Mouse (Mus musculus) limb, embryonic 15.5 days (tissue): ENCODE measurements around the gene Cluap1. TPM values are rescaled to one million over a fixed set of nuclear protein-coding genes. Genes with fewer than 3 reads are reported as not detected.

Experiments
- ATAC-seq: fragments of 200-750 bp; cut with Nextera tagmentation; 2 replicates; pipeline ENCODE4 v1.8.0; 2017; ENCODE audit warnings: low read depth, moderate TSS enrichment; ENCODE audit not compliant: insufficient number of reproducible peaks, low FRiP score, low TSS enrichment
- H3K27ac ChIP-seq: fragments of 300-500 bp; sonication (generic); 2 replicates; pipeline ENCODE4 v1.5.1; 2015; ENCODE audit warnings: moderate library complexity, mild to moderate bottlenecking, inconsistent platforms
- H3K27me3 ChIP-seq: fragments of 300-500 bp; sonication (generic); 2 replicates; pipeline ENCODE4 v1.6.1; 2015; ENCODE audit warnings: inconsistent platforms
- H3K36me3 ChIP-seq: fragments of 300-500 bp; sonication (generic); 2 replicates; pipeline ENCODE4 v1.6.1; 2015; ENCODE audit warnings: inconsistent platforms
- H3K4me1 ChIP-seq: fragments of 300-500 bp; sonication (generic); 2 replicates; pipeline ENCODE4 v1.6.1; 2015; ENCODE audit warnings: inconsistent platforms
- H3K4me2 ChIP-seq: fragments of 300-500 bp; sonication (generic); 2 replicates; pipeline ENCODE4 v1.6.1; 2015; ENCODE audit warnings: mild to moderate bottlenecking, inconsistent platforms
- H3K4me3 ChIP-seq: fragments of 300-500 bp; sonication (generic); 2 replicates; pipeline ENCODE4 v1.5.1; 2015; ENCODE audit warnings: mild to moderate bottlenecking, inconsistent platforms
- H3K9ac ChIP-seq: fragments of 300-500 bp; sonication (generic); 2 replicates; pipeline ENCODE4 v1.6.1; 2015; ENCODE audit warnings: inconsistent platforms
- H3K9me3 ChIP-seq: fragments of 300-500 bp; sonication (generic); 2 replicates; pipeline ENCODE4 v1.6.1; 2016; ENCODE audit warnings: inconsistent platforms
- WGBS: fragments of 180-500 bp; shearing (Covaris S2); methylation state at CpG from one replicate; pipeline ENCODE4 v1.1.7; 2015; 5-methylcytosine and 5-hydroxymethylcytosine counted together
- polyA plus RNA-seq: library from polyadenylated mRNA; unstranded; fragments of >200 nt; fragmentation: Nextera tagmentation; extraction: Ambion mirVana; gene quantifications from 2 replicates; pipeline ENCODE4 v1.2.1, GENCODE M21; 2015

Gene Cluap1
- polyA plus RNA-seq: 26.7 and 33.4 TPM in 2 replicates

DNA sequence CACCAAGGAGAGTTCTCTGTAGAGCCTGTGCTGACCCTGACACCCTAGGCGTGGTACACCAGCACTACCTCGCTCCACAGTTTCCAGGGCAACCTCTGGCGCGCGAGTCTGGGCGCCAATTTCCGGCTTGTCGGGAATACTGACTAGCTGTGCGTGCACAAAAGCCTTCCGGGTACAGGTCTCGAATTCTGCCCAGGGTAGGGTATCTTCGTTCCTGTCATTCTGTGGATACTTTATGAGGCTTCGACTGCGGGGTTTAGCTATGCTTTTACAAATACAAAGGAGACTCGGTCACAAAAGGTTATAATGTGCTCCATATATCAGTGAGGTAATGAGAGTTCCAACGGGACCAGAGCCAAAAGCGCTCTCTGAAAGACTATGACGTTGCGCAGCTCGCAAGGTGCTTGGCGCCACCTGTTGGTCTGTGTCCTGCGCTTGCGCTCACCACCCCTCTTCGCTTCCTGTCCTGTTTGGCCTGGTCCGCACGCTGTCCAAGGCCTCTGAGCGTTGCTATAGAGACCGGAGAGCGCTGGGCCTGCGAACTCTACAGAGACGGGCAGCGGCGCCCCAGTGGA is at the start of gene Cluap1, which contains the start of gene 1700037C18Rik:
Gene Cluap1 (plus strand): TSS at position 265 of the 575 bp plus-strand sequence.
Gene 1700037C18Rik (minus strand): TSS at position 153 of the 575 bp plus-strand sequence.
- Histone ChIP-seq H3K27ac (peak within 1 kb of the TSS; percentile 79), H3K9ac (peak within 1 kb of the TSS; percentile 78), H3K9me3 (no peaks in the 10 kb centered on the region), H3K4me1 (peaks cover 9% of the 10 kb centered on the region), H3K4me2 (peak within 1 kb of the TSS; percentile 77), H3K36me3 (peaks cover 44% of the 10 kb centered on the region), H3K4me3 (peak within 1 kb of the TSS; percentile 68), H3K27me3 (no peaks in the 10 kb centered on the region)
- WGBS: under 1% methylated on average over 33 of the region's 33 CpGs
- ATAC-seq: peak; percentile 92

DNA sequence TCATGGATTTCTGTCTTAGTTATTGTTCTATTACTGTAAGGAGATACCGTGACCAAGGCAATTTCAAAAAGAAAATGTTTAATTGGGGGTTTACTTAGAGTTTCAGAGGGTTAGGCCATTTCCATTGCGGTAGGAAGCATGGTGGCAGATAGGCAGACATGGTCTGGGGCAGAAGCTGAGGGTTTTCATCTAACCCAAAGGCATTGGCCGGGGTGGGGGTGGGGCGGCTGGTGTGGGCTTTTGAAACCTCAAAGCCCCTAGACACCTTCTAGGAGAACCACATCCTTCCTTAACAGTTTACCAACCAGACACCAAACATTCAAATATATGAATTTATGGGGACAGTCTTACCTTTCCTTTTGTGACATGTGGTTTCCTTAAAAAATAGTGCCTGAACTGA is 49.3 kb upstream of the Cluap1 start:
- H3K4me3 ChIP-seq: no peak overlapping the region
- H3K4me2 ChIP-seq: no peak overlapping the region
- no peaks in the 10 kb centered on the region for H3K9me3 ChIP-seq
- H3K27ac ChIP-seq: no peak overlapping the region
- no peaks in the 10 kb centered on the region for H3K27me3 ChIP-seq
- no peak overlapping the region for H3K9ac ChIP-seq
- peaks cover 32% of the 10 kb centered on the region for H3K36me3 ChIP-seq
- 92% methylated on average over 4 of the region's 4 CpGs for WGBS
- H3K4me1 ChIP-seq: no peaks in the 10 kb centered on the region
- no peak for ATAC-seq

- Histone ChIP-seq H3K9ac (peak overlapping the region; percentile 56), H3K36me3 (peaks cover 17% of the 10 kb centered on the region; the same call in 1 of the 2 replicates), H3K4me1 (peaks cover 13% of the 10 kb centered on the region), H3K4me2 (peak overlapping the region; percentile 88), H3K9me3 (no peaks in the 10 kb centered on the region), H3K27me3 (no peaks in the 10 kb centered on the region), H3K4me3 (peak overlapping the region; percentile 55), H3K27ac (peak overlapping the region; percentile 69; the same call in 1 of the 2 replicates)
- ATAC-seq: no peak
- WGBS: under 1% methylated on average over 16 of the region's 16 CpGs
Measured at GRCm38 (mm10) chr16:3871815-3872214, 36.8 kb upstream of the Cluap1 start.

DNA sequence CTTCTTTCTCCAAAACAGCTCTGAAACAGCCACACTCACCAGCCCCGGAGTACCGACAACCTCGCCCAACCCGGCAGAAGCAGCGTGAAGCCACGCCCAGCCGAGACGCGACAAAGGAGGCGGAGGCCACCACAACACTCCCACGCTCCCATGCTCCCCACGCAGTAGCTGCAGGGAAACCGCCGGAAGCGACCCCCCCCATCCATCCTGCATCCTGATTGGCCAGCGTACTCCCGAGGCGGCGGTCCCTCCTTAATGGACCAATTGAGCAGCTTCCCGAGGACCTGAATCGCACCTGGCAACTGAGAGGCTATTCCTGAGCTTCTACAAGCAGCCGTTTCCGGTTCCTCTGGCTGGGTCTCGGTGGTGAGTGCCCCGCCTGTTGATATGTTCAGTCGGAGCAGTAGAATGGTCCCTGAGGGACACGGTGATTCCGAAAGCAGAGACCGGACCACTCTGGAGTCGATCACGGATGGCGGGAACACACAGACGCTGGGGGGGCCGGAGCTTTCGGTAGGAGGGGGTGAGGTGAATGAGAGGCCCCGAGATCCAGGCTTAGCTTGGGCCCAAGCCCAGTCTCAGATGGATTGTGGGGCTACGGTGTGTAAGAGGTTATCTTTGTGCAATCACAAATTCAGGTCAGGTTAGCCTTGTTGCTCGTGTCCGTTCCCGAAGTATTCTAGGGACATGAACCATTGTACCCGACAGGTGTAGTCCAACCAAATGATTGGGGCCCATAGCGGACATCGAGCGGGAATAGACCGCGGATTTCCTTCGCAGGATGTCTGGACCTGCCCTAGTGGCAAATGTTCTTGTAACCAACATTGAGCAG is 36.2 kb upstream of the Cluap1 start, which contains the start of gene Naa60:
Gene Naa60 (plus strand): TSS at position 160 of the 832 bp plus-strand sequence.
- Histone ChIP-seq H3K36me3 (peaks cover 17% of the 10 kb centered on the region; the same call in 1 of the 2 replicates), H3K27ac (peak within 1 kb of the TSS; percentile 69), H3K9ac (peak within 1 kb of the TSS; percentile 56), H3K9me3 (no peaks in the 10 kb centered on the region), H3K4me2 (peak within 1 kb of the TSS; percentile 88), H3K4me3 (peak within 1 kb of the TSS; percentile 55), H3K27me3 (no peaks in the 10 kb centered on the region), H3K4me1 (peaks cover 13% of the 10 kb centered on the region)
- peak; percentile 97 for ATAC-seq
- 5% methylated on average over 47 of the region's 47 CpGs for WGBS

DNA sequence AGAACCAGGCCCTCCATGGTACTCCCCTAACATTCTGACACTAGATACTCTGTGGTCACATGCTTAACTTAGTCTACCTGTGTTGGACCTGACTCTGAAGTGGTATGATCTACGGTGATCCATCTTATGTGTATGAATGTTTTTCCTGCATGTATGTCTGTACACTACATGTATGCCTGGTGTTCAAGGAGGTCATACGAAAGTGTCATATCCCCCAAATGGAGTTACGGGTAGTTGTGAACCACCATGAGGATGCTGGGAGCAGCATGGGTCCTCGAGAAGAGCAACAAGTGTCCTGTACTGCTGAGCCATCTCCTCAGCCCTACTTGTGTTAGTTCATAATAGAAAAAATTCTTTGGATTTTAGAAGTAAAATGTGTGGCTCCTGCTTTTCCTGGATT is 32.3 kb upstream of the Cluap1 start:
- Histone ChIP-seq H3K27me3 (no peaks in the 10 kb centered on the region), H3K9me3 (no peaks in the 10 kb centered on the region), H3K27ac (no peak overlapping the region), H3K9ac (no peak overlapping the region), H3K4me3 (no peak overlapping the region), H3K4me1 (peaks cover 13% of the 10 kb centered on the region), H3K36me3 (peaks cover 17% of the 10 kb centered on the region), H3K4me2 (no peak overlapping the region)
- WGBS: 93% methylated on average over 4 of the region's 4 CpGs
- ATAC-seq: no peak

DNA sequence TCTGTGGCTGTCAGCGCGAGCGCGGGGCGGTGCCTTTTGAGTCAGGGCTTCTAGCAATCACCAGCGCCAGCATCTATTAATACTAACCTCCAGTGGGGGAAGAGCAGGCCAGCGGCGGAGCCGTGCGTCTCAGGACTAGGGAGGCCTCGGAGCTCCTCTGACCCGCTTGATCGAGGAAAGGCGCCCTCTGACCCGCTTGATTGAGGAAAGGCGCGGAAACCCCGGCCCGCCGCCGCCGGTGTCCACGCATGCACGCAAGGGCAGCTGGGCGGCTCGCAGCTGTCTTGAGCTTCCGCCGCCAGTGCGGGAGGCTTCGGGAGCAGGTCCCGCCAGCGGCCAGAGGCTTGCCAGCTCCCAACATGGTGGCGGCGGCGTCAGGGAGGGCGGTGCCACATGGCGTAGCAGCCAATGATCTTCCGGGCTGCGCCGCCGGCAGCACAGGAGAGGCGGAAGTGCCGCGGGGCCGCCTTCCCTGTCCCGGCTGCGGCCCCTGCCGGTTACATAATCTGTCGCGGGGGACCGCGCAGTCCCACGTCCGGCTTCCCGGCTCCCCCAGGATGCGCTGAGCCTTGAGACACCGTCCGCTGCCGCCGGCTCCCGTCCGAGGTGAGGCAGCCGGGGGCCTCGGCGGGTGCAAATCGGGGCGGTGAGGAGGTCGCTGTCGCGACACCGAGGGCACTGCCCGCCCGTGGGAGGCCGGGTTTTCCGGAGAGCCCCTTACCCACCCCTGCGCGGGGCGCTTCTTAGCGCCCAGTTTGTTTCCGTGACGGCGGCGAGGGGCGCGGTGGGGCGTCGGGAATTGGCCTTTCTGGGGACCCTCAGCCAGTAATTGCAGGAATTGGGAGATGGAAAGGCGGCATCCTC is 24.2 kb upstream of the Cluap1 start, which contains the start of the genes Zfp597 and Gm20695:
Gene Zfp597 (minus strand): TSS at position 361 of the 864 bp plus-strand sequence.
Gene Gm20695 (plus strand): TSS at position 448 of the 864 bp plus-strand sequence.
- Histone ChIP-seq H3K9ac (peak within 1 kb of the TSS; percentile 81), H3K36me3 (peaks cover 5% of the 10 kb centered on the region; the same call in 1 of the 2 replicates), H3K4me2 (peak within 1 kb of the TSS; percentile 67), H3K27ac (peak within 1 kb of the TSS; percentile 93), H3K27me3 (no peaks in the 10 kb centered on the region), H3K4me1 (peaks cover 10% of the 10 kb centered on the region), H3K9me3 (no peaks in the 10 kb centered on the region), H3K4me3 (peak within 1 kb of the TSS; percentile 85)
- peak; percentile 99 for ATAC-seq
- WGBS: under 1% methylated on average over 87 of the region's 88 CpGs

- Histone ChIP-seq H3K4me2 (peak overlapping the region; percentile 67), H3K9me3 (no peaks in the 10 kb centered on the region), H3K36me3 (0 out of 2 replicates have a peak, but pooled peaks cover 2% of the 10 kb centered on the region), H3K9ac (peak overlapping the region; percentile 81), H3K4me3 (peak overlapping the region; percentile 85), H3K4me1 (peaks cover 10% of the 10 kb centered on the region), H3K27me3 (no peaks in the 10 kb centered on the region), H3K27ac (peak overlapping the region; percentile 93)
- ATAC-seq: no peak
- WGBS: 1% methylated on average over 10 of the region's 10 CpGs
Measured at GRCm38 (mm10) chr16:3885065-3885670, 23.4 kb upstream of the Cluap1 start.

DNA sequence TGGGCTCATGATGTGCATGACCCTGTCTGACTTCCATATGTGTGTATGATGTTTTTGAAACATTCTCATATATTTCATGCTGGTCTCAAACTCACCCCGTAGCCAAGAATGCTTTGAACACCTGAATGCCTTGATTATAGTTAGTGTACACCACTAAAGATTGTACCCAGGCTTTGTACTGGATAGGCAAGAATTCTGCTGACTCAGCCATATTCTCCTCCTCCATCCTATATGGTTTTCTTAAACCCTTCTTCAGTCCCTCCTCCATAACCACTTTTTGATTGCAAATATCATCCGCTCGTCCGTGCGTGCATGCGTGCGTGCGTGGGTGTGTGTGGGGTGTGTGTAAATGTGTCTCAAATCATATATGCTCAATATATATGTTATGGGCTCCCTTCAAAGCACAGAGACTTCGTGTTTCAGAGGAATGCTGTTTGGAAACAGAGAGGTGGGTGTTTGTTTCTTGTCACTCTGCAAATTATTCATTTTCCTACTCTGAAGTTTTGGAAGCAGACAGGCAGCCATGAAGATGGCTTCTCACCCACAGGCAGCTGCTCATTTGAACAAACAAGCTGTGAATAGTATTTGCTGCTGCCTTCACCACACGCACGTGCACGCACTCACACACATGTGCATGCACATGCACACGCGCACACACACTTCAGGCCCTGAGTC is 16.8 kb upstream of the Cluap1 start:
- no peaks in the 10 kb centered on the region for H3K27me3 ChIP-seq
- peaks cover 7% of the 10 kb centered on the region for H3K36me3 ChIP-seq
- H3K27ac ChIP-seq: no peak overlapping the region
- no peak overlapping the region for H3K4me3 ChIP-seq
- H3K9ac ChIP-seq: no peak overlapping the region
- H3K4me1 ChIP-seq: no peaks in the 10 kb centered on the region
- 94% methylated on average over 14 of the region's 14 CpGs for WGBS
- H3K9me3 ChIP-seq: no peaks in the 10 kb centered on the region
- ATAC-seq: no peak
- H3K4me2 ChIP-seq: no peak overlapping the region

- H3K27ac ChIP-seq: no peak overlapping the region
- H3K9me3 ChIP-seq: no peaks in the 10 kb centered on the region
- H3K9ac ChIP-seq: no peak overlapping the region
- WGBS: 63% methylated on average over 3 of the region's 3 CpGs
- peaks cover 26% of the 10 kb centered on the region for H3K36me3 ChIP-seq
- H3K4me2 ChIP-seq: no peak overlapping the region
- H3K4me3 ChIP-seq: no peak overlapping the region
- no peaks in the 10 kb centered on the region for H3K27me3 ChIP-seq
- H3K4me1 ChIP-seq: no peaks in the 10 kb centered on the region
- no peak for ATAC-seq
Measured at GRCm38 (mm10) chr16:3893739-3894138, 14.9 kb upstream of the Cluap1 start.

- no peak overlapping the region for H3K27ac ChIP-seq
- 65% methylated on average over 9 of the region's 9 CpGs for WGBS
Measured at GRCm38 (mm10) chr16:3895173-3895792, 13.3 kb upstream of the Cluap1 start.

More at GRCm38 (mm10) chr16:3895173-3895792, 13.3 kb upstream of the Cluap1 start:
- ATAC-seq: no peak
- Histone ChIP-seq H3K9ac (no peak overlapping the region), H3K4me1 (no peaks in the 10 kb centered on the region), H3K9me3 (no peaks in the 10 kb centered on the region), H3K4me2 (no peak overlapping the region), H3K36me3 (peaks cover 41% of the 10 kb centered on the region), H3K27me3 (no peaks in the 10 kb centered on the region), H3K4me3 (no peak overlapping the region)
